Mouse (Mus musculus) megakaryocyte-erythroid progenitor cell, adult 5-6 weeks (primary cell): ENCODE measurements around the gene Fbxo17. TPM values are rescaled to one million over a fixed set of nuclear protein-coding genes. Genes with fewer than 3 reads are reported as not detected.

Source experiments
- total RNA-seq, 2 experiments: library from RNA; stranded (forward) in 1 of 2; stranded (reverse) in 1 of 2; fragments of 200-1000, 215-1000 nt in 1 of 2; fragments of >200 nt in 1 of 2; fragmentation: Nextera tagmentation in 1 of 2; gene quantifications; 2 replicates each; pipeline ENCODE4 v1.2.3; 2014 to 2017

The Fbxo17 gene
- total RNA-seq, 2 experiments from 2014 or later = 1.2 to 1.6 TPM

Other genes starting within 250 kb of the Fbxo17 start
- not detected in 2 replicates for gene Ifnl2, start 206.3 kb upstream of the Fbxo17 start, total RNA-seq (2014; fragmentation: Nextera tagmentation)
- not detected in 2 replicates for gene Ifnl2, start 206.3 kb upstream of the Fbxo17 start, total RNA-seq (2017)
- not detected in 2 replicates for gene Ifnl3, start 194.0 kb upstream of the Fbxo17 start, total RNA-seq (2014; fragmentation: Nextera tagmentation)
- gene Ifnl3, start 194.0 kb upstream of the Fbxo17 start, total RNA-seq (2017) = not detected in 2 replicates
- gene Sycn, start 175.9 kb upstream of the Fbxo17 start, total RNA-seq (2014; fragmentation: Nextera tagmentation) = not detected in 2 replicates
- gene Sycn, start 175.9 kb upstream of the Fbxo17 start, total RNA-seq (2017) = not detected in 2 replicates
- 2.1 TPM in 1 of 2 replicates, not detected in the other for gene Nccrp1, start 169.6 kb upstream of the Fbxo17 start, total RNA-seq (2014; fragmentation: Nextera tagmentation)
- gene Nccrp1, start 169.6 kb upstream of the Fbxo17 start, total RNA-seq (2017) = not detected in 2 replicates
- gene Samd4b, start 118.7 kb upstream of the Fbxo17 start, total RNA-seq (2014; fragmentation: Nextera tagmentation) = 20.3 and 26.2 TPM in 2 replicates
- 3.4 and 7.2 TPM in 2 replicates for gene Samd4b, start 118.7 kb upstream of the Fbxo17 start, total RNA-seq (2017)
- 5.3 and 8.3 TPM in 2 replicates for gene Pak4, start 118.6 kb upstream of the Fbxo17 start, total RNA-seq (2014; fragmentation: Nextera tagmentation)
- gene Pak4, start 118.6 kb upstream of the Fbxo17 start, total RNA-seq (2017) = 7.9 and 8.3 TPM in 2 replicates
- gene Acp7, start 85.5 kb upstream of the Fbxo17 start, total RNA-seq (2014; fragmentation: Nextera tagmentation) = not detected in 2 replicates
- not detected in 2 replicates for gene Acp7, start 85.5 kb upstream of the Fbxo17 start, total RNA-seq (2017)
- gene Fbxo27, start 24.0 kb upstream of the Fbxo17 start, total RNA-seq (2014; fragmentation: Nextera tagmentation) = not detected in 2 replicates
- not detected in 2 replicates for gene Fbxo27, start 24.0 kb upstream of the Fbxo17 start, total RNA-seq (2017)
- gene Mrps12, start 25.0 kb downstream of the Fbxo17 start, total RNA-seq (2014; fragmentation: Nextera tagmentation) = 152 and 185 TPM in 2 replicates
- 31.2 and 55.9 TPM in 2 replicates for gene Mrps12, start 25.0 kb downstream of the Fbxo17 start, total RNA-seq (2017)
- gene Sars2, start 25.2 kb downstream of the Fbxo17 start, total RNA-seq (2014; fragmentation: Nextera tagmentation) = 24.9 and 32.6 TPM in 2 replicates
- 11.3 and 15.6 TPM in 2 replicates for gene Sars2, start 25.2 kb downstream of the Fbxo17 start, total RNA-seq (2017)
- not detected in 2 replicates for gene Ccer2, start 39.4 kb downstream of the Fbxo17 start, total RNA-seq (2014; fragmentation: Nextera tagmentation)
- gene Ccer2, start 39.4 kb downstream of the Fbxo17 start, total RNA-seq (2017) = not detected in 2 replicates
- 85.8 and 107 TPM in 2 replicates for gene Sirt2, start 49.9 kb downstream of the Fbxo17 start, total RNA-seq (2014; fragmentation: Nextera tagmentation)
- gene Sirt2, start 49.9 kb downstream of the Fbxo17 start, total RNA-seq (2017) = 41.4 and 49.7 TPM in 2 replicates
- 34.3 and 39.7 TPM in 2 replicates for gene Nfkbib, start 50.7 kb downstream of the Fbxo17 start, total RNA-seq (2014; fragmentation: Nextera tagmentation)
- 10.3 and 12.8 TPM in 2 replicates for gene Nfkbib, start 50.7 kb downstream of the Fbxo17 start, total RNA-seq (2017)
- gene Rinl, start 72.2 kb downstream of the Fbxo17 start, total RNA-seq (2014; fragmentation: Nextera tagmentation) = 21.5 and 26.4 TPM in 2 replicates
- gene Rinl, start 72.2 kb downstream of the Fbxo17 start, total RNA-seq (2017) = 17.9 and 24.5 TPM in 2 replicates
- 437 and 487 TPM in 2 replicates for gene Hnrnpl, start 91.7 kb downstream of the Fbxo17 start, total RNA-seq (2014; fragmentation: Nextera tagmentation)
- gene Hnrnpl, start 91.7 kb downstream of the Fbxo17 start, total RNA-seq (2017) = 350 and 619 TPM in 2 replicates
- gene Ech1, start 108.4 kb downstream of the Fbxo17 start, total RNA-seq (2014; fragmentation: Nextera tagmentation) = 119 and 130 TPM in 2 replicates
- gene Ech1, start 108.4 kb downstream of the Fbxo17 start, total RNA-seq (2017) = 85.5 and 95.0 TPM in 2 replicates
- 8.7 and 23.2 TPM in 2 replicates for gene Lgals4, start 117.0 kb downstream of the Fbxo17 start, total RNA-seq (2014; fragmentation: Nextera tagmentation)
- gene Lgals4, start 117.0 kb downstream of the Fbxo17 start, total RNA-seq (2017) = 2.6 and 3.8 TPM in 2 replicates
- not detected in 2 replicates for gene Lgals7, start 147.0 kb downstream of the Fbxo17 start, total RNA-seq (2014; fragmentation: Nextera tagmentation)
- gene Lgals7, start 147.0 kb downstream of the Fbxo17 start, total RNA-seq (2017) = not detected in 2 replicates
- not detected in 2 replicates for gene Capn12, start 164.6 kb downstream of the Fbxo17 start, total RNA-seq (2014; fragmentation: Nextera tagmentation)
- gene Capn12, start 164.6 kb downstream of the Fbxo17 start, total RNA-seq (2017) = not detected in 2 replicates
- 93.1 and 106 TPM in 2 replicates for gene Actn4, start 245.5 kb downstream of the Fbxo17 start, total RNA-seq (2014; fragmentation: Nextera tagmentation)
- gene Actn4, start 245.5 kb downstream of the Fbxo17 start, total RNA-seq (2017) = 41.1 and 51.7 TPM in 2 replicates